Mouse (Mus musculus) CD8-positive naive resting alpha-beta T cell, adult 2 months (primary cell): ENCODE data around the gene Esam.

Experiments used
- DNase-seq, 2 experiments: peaks; one replicate each; pipeline ENCODE4 v3.0.0; 2022; ENCODE audit warnings: low read depth in 2 of 2, low spot score in 2 of 2

Gene Esam

DNA sequence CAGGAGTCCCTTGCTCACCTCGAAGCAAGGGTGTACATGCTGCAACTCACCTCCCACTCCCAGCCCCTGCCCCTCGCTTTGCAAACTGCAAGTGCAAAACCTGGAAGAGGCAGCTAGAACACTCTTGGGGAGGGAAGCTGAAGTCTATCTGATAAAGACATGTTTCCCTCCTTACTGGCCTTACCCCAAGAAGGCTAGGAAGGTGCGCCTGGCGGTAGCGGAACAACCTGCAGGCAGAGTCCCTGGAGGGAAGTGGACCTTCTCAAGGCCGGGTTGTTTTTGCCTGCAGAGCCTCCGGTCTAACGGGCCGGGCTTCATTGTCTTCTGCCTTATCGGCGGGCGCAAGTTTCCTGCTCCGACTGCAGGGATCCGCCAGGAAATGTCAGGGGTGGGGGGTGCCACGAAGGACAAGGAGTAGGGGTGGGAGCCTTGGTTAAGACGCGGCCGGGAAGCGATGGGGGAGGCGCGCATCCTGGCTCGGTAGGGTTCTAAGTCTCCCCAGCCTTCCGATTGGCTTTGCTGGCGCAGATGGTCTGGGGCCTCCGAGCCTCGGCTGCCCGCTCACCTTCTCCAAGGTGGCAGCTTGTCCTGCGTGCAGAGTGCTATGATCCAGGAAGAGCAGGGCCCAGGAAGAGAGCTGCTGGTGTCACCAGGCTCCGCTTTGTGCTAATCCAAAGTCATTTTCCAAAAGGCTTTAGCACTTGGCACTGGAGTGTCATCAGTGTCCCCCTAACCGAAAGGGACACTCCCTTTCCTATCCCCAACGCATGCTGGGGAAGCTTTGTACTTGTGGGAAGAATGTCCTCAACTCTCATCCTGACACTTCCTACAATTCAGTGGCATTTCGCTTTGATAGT lies 2.4 kb downstream of the Esam start:
- DNase-seq = no peak

- DNase-seq = no peak
Observed at GRCm38 (mm10) chr9:37530888-37531705, 3.2 kb downstream of the Esam start.

DNA sequence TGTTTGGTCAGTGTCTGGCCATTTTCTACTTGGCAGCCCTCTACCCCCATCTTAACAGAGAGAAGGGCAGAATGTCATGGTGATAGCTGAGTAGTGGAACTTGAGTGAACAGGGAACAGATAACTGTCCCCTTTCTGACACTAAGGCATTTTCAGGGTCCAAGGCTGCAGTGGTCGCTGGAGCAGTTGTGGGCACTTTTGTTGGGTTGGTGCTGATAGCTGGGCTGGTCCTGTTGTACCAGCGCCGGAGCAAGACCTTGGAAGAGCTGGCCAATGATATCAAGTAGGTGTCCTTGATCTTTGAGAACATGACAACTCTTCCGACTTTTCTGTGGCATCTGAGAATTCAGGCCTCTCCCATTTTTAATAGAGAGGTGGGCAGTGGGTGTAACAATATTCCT lies 9.0 kb downstream of the Esam start:
- no peak for DNase-seq

DNA sequence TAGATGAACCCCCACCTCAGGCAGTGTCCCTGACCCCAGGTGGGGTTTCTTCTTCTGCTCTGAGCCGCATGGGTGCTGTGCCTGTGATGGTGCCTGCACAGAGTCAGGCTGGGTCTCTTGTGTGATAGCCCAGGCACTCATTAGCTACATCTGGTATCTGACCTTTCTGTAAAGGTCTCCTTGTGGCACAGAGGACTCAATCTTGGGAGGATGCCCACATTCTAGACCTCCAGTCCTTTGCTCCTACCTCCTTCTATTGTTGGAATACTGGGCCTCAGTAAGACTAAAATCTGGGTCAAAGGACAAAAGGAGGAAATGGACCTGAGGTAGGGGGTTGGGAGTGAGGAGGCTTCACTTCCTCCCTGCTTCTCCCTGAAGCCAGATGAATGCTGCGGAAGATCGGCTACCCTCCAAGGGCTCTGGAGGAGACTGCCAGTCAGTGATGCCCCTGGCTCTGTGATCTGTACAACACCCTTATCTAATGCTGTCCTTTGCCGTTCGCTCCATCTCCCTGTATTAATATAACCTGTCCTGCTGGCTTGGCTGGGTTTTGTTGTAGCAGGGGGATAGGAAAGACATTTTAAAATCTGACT lies 9.9 kb downstream of the Esam start:
- DNase-seq = no peak

- no peak for DNase-seq
Observed at GRCm38 (mm10) chr9:37539170-37540025, 11.5 kb downstream of the Esam start, which contains the start of gene Vsig2. Gene Vsig2 (plus strand): TSS chr9:37539255.

GRCm38 (mm10) chr9:37540226-37540625 lies 12.3 kb downstream of the Esam start:
- DNase-seq = no peak

DNA sequence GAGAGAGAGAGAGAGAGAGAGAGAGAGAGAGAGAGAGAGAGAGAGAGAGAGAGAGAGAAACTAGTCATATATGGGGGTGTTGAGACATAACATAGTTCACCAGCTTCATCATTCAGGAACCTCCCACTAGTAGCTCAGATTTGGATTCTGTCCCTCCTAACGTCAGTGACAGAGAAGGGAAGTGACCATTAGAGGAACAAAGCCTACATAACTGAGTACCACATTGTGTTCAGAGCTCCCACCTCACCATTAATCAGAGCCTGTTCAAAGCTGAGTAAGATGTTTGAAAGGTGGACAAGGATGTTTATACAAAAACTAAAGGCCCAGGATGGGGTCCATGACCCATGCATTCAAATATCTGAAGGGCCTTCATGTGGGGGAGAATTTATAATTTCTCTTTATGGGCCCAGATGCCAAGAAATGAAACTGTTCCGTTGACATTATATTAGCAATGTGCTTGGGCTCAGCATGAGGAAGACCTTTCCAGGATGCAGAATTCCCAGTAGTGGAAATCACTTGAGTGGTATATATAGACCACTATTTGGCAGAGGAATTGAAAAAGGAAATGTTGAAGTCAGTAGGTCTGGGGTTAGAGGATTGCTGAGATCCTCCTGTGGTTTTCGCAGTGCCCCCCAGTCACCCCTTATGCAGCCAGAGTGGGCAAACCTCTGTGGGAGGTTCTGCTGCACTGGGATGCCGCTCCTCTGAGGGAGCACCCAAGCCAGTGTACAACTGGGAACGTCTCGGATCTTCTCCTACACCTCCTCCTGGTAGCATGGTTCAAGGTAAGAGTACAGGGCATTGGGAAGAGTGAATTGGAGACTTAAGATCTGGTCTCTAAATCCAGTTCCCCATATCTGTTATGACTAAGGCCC lies 13.1 kb downstream of the Esam start:
- no peak for DNase-seq

DNA sequence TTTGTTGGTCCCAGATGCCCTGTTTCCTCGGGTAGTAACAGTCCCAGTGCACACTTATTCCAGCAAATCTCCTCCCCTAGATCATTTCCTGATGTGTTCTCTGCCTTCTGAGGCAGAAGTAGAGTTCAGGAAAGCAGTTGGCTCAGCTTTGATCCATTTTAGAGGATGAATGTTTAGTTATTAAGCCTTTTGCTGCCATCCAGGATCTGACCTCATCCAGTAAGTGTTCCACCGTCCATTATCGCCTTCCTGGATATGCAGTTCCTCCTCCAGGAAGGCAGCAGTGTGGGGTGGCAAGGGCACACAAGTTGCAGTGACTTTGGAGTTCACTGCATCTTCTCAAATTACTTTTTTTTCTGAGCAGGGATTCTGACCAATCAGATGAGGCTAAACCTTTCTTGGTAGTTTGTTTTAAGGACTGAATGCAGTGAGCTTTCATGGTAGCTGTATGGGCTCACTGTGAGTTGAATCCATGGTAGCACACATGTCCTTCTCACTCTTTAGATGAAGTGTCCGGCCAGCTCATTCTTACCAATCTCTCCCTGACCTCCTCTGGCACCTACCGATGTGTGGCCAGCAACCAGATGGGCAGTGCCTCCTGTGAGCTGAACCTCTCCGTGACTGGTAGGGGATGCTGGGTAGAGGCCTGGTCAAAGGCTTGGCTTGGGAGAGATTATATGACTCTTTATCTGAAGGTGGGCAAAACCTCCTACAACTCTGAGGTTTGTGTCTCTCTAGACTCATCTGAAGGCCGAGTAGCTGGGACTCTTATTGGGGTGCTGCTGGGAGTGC lies 14.2 kb downstream of the Esam start:
- no peak for DNase-seq

DNA sequence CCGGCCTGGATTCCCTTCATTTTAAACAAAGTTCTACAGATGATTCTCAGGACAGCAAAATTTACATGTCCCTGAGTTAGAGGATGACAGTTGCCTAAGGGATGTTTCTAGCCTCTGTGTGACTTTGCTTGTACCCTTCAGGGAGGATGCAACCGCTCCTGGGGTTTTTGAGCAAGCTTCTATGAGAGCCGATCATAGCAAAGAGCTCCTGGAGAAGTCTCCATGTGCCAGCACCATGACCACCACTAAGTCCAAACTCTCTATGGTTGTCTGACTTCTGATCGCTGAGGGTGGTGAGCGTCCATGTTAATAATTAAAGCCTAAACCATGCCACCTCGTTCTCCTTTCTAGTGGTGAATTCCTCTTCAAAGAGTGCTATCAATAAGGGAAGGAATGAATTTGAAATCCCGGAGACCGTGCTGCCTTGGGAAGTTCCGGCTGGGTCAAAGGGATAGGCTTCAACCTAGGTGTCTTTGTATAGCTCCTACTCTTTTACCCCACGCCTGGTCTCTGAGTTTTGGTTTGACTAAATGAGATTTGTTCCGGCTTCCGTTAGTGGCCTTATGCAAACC lies 16.1 kb downstream of the Esam start:
- DNase-seq = no peak

- DNase-seq = peak in 1 of 2 experiments; percentile 60
Observed at GRCm38 (mm10) chr9:37544447-37545165, 16.7 kb downstream of the Esam start.

DNA sequence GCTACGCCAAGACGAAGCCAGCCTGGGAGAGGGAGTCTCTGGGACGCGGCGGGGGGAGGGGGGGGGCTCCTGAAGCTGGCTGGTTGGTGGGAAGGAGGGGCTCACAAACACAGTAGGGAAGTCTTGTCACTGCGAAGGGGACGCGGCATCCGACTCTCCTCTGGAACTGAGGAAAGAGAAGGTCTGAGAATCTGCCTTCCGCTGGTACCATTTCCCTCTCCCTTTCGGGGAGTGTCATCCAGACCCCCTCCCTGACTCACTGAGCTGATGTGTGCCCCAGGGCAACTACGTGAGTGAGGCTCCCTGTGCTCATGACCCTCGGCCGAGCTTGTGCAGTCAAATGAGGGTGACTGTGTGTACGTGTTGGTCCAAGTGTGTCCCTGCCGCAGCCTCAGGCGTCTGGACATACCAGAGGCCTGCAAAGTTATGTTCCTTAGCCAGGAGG lies 17.3 kb downstream of the Esam start:
- no peak for DNase-seq

- DNase-seq = no peak
Observed at GRCm38 (mm10) chr9:37545847-37546452, 18.1 kb downstream of the Esam start.

- DNase-seq = no peak
Observed at GRCm38 (mm10) chr9:37546889-37547288, 19.0 kb downstream of the Esam start.

GRCm38 (mm10) chr9:37550435-37550834 lies 22.6 kb downstream of the Esam start:
- DNase-seq = no peak

DNA sequence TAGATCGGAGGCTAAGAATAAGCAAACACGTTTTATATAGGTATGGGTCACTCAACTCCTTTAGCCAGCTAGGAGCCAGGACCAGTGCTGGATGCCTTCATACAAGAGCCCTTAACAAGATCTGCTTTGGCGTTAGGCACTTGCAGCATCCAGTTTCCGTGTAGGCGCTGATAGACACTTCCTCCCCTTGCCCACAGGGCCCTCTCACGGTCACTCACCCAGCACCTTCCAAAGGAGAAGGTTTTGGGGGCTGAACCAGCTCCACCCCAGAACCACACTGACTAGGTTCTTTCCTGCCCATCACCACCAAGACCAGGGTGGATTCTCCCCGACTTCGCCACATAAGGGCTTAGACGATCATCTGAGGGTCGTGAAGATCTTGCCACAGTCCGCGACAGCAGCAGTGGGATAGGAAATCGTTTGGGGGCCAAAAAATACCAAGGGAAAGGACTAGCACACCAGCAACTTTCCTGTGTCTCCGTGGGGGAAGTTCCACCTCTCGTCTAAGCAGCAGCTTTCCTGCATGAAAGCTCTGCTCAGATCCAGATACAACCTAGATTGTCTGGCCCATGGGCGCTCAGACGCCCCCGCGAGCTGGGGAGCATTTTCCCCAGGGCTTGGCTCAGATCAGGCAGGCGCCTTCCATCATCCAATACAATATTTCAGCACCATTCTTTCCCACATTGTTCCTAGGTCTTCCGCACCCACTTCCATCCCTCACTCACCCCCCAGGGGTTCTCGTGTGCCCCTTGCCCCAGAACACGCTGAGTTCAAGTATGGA lies 24.1 kb downstream of the Esam start:
- DNase-seq = no peak

GRCm38 (mm10) chr9:37552536-37553293 lies 24.8 kb downstream of the Esam start, which contains the start of gene Nrgn:
Gene Nrgn (minus strand): TSS chr9:37552904.
- no peak for DNase-seq
